8 mouse cellular contexts compared by ENCODE assay signal in the genomic region with DNA sequence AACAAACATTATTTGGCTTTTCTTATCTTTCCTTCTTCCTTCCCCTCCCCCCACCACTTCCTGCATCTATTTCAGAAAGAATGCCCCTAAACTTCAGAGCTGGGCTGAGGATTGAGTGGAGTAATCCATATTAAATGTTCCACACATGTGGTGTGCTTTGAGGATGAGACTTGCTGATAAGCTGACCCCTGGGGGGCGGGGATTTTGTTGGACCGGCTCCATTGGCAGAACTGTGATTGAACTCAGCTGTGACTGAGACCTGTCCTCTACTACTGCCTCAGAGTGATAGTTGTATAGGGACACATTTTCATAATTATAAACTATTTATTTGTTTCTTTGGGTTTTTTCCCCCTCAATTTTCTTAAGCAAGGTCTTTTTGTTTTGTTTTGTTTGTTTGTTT. TPM values are rescaled to one million over a fixed set of nuclear protein-coding genes. Genes with fewer than 3 reads are reported as not detected.
DNase-seq lines count a peak whose midpoint lies in the region.
"Had no signal": no experiment of that assay in that cellular context is flagged by ENCODE, and none has a peak within 500 bp of the region (broad histone marks: within the 10 kb centered on the region; RNA-seq: fewer than 3 reads in every experiment).

No protein-coding gene starts in this region.

- peak; percentile 48 to 57 for DNase-seq in heart, adult 18-20 months
- DNase-seq in heart, postnatal 25 days (ENCODE audit: low spot score): no peak
- peak; percentile 21 for DNase-seq in lung, postnatal 36 days
- DNase-seq in lung, postnatal 25 days (ENCODE audit: low spot score): no peak
- peak; percentile 45 to 57 for DNase-seq in heart, postnatal 14 days
- DNase-seq in mesoderm, embryonic 11.5 days (ENCODE audit: low read depth, low spot score): peak; percentile 29
- DNase-seq in layer of hippocampus, adult 9-10 months (ENCODE audit: low spot score): no peak
- DNase-seq: right cerebral cortex, postnatal 25 days had no signal

- intact Hi-C loops in heart, postnatal 25 days (cut with DNase I): loop anchor here (5.0 kb wide), 3 partner anchors 46 to 111 kb away; no protein-coding TSS in a partner anchor
- intact Hi-C loops in heart, postnatal 14 days (cut with DNase I): loop anchor here (5.0 kb wide), 3 partner anchors 89 to 151 kb away; no protein-coding TSS in a partner anchor

RNA-seq across cellular contexts. Expression of a gene that starts 2.9 kb away (rescaled TPM):
- 10 to 100 TPM in 1 of 2 experiments, 1 to 10 TPM in 1; 9.3 to 10.3 TPM for total RNA-seq in heart, adult 18-20 months (2021)
- total RNA-seq in heart, postnatal 25 days (2021): 1 to 10 TPM; 9.0 to 9.6 TPM
- total RNA-seq in heart, postnatal 14 days (2021): 10 to 100 TPM; 16.3 to 16.4 TPM

Comparison
In these comparisons a context has a peak if more than half of its experiments do, and no peak if none do; other contexts are left out.
1. DNase-seq: peak in heart, adult 18-20 months (2 of 2), lung, postnatal 36 days (single experiment), heart, postnatal 14 days (2 of 2) and mesoderm, embryonic 11.5 days (single experiment); none in heart, postnatal 25 days (single experiment), lung, postnatal 25 days (single experiment) and layer of hippocampus, adult 9-10 months (single experiment).